Mouse (Mus musculus): ENCODE data around the gene Ttll5. TPM values are rescaled to one million over a fixed set of nuclear protein-coding genes. Genes with fewer than 3 reads are reported as not detected.

The Ttll5 gene
- polyA plus RNA-seq, 1 experiment from 2014 or later, result 17.2 TPM

- DNase-seq (ENCODE audit: low spot score), result no peak
- 87% methylated on average over 13 of the region's 13 CpGs for WGBS
Measured at GRCm38 (mm10) chr12:85986540-85987443, 162.3 kb downstream of the Ttll5 start.

GRCm38 (mm10) chr12:85987444-85987889 is 163.0 kb downstream of the Ttll5 start:
- Histone ChIP-seq H3K36me3 (no peaks in the 10 kb centered on the region), H3K27me3 (ENCODE audit: low read depth, poor library complexity, severe bottlenecking) (no peaks in the 10 kb centered on the region), H3K4me1 (peaks cover 6% of the 10 kb centered on the region; the same call in 1 of the 2 replicates), H3K9me3 (replicated peaks) (no peaks in the 10 kb centered on the region), H3K4me3 (no peak overlapping the region), H3K27ac (replicated peaks) (no peak overlapping the region)
- DNase-seq (ENCODE audit: low spot score), result no peak
- 87% methylated on average over 5 of the region's 5 CpGs for WGBS

More at GRCm38 (mm10) chr12:85986540-85987443, 162.3 kb downstream of the Ttll5 start:
- no peaks in the 10 kb centered on the region for H3K9me3 ChIP-seq (replicated peaks)
- no peak overlapping the region for H3K4me3 ChIP-seq
- H3K27me3 ChIP-seq (ENCODE audit: low read depth, poor library complexity, severe bottlenecking), result no peaks in the 10 kb centered on the region
- H3K36me3 ChIP-seq, result no peaks in the 10 kb centered on the region
- no peak overlapping the region for H3K27ac ChIP-seq (replicated peaks)
- peaks cover 3% of the 10 kb centered on the region; the same call in 1 of the 2 replicates for H3K4me1 ChIP-seq

GRCm38 (mm10) chr12:85988121-85988520 is 163.7 kb downstream of the Ttll5 start:
- no peak for DNase-seq (ENCODE audit: low spot score)
- whole genome bisulfite sequencing, result 97% methylated on average over 4 of the region's 4 CpGs
- no peaks in the 10 kb centered on the region for H3K27me3 ChIP-seq (ENCODE audit: low read depth, poor library complexity, severe bottlenecking)
- peaks cover 6% of the 10 kb centered on the region; the same call in 1 of the 2 replicates for H3K4me1 ChIP-seq
- no peak overlapping the region for H3K27ac ChIP-seq (replicated peaks)
- no peaks in the 10 kb centered on the region for H3K9me3 ChIP-seq (replicated peaks)
- H3K4me3 ChIP-seq, result no peak overlapping the region
- no peaks in the 10 kb centered on the region for H3K36me3 ChIP-seq

- H3K4me3 ChIP-seq, result no peak overlapping the region
- 91% methylated on average over 4 of the region's 4 CpGs for WGBS
- DNase-seq (ENCODE audit: low spot score), result no peak
- no peak overlapping the region for H3K27ac ChIP-seq (replicated peaks)
- H3K36me3 ChIP-seq, result no peaks in the 10 kb centered on the region
- H3K27me3 ChIP-seq (ENCODE audit: low read depth, poor library complexity, severe bottlenecking), result no peaks in the 10 kb centered on the region
- peaks cover 6% of the 10 kb centered on the region; the same call in 1 of the 2 replicates for H3K4me1 ChIP-seq
- no peaks in the 10 kb centered on the region for H3K9me3 ChIP-seq (replicated peaks)
Measured at GRCm38 (mm10) chr12:85988818-85989377, 164.4 kb downstream of the Ttll5 start.

GRCm38 (mm10) chr12:85992013-85992837 is 167.8 kb downstream of the Ttll5 start:
- Histone ChIP-seq H3K27ac (replicated peaks) (no peak overlapping the region), H3K27me3 (ENCODE audit: low read depth, poor library complexity, severe bottlenecking) (no peaks in the 10 kb centered on the region), H3K4me3 (no peak overlapping the region), H3K4me1 (peaks cover 6% of the 10 kb centered on the region; the same call in 1 of the 2 replicates), H3K9me3 (replicated peaks) (no peaks in the 10 kb centered on the region), H3K36me3 (peaks cover 14% of the 10 kb centered on the region; the same call in 1 of the 2 replicates)
- WGBS, result 81% methylated on average over 7 of the region's 7 CpGs
- DNase-seq (ENCODE audit: low spot score), result no peak

GRCm38 (mm10) chr12:85992838-85993234 is 168.4 kb downstream of the Ttll5 start:
- no peak overlapping the region for H3K27ac ChIP-seq (replicated peaks)
- no peaks in the 10 kb centered on the region for H3K9me3 ChIP-seq (replicated peaks)
- H3K36me3 ChIP-seq, result peaks cover 15% of the 10 kb centered on the region; the same call in 1 of the 2 replicates
- no peaks in the 10 kb centered on the region for H3K27me3 ChIP-seq (ENCODE audit: low read depth, poor library complexity, severe bottlenecking)
- no peak overlapping the region for H3K4me3 ChIP-seq
- DNase-seq (ENCODE audit: low spot score), result no peak
- WGBS, result 86% methylated on average over 2 of the region's 2 CpGs
- peaks cover 6% of the 10 kb centered on the region; the same call in 1 of the 2 replicates for H3K4me1 ChIP-seq

- no peaks in the 10 kb centered on the region for H3K27me3 ChIP-seq (ENCODE audit: low read depth, poor library complexity, severe bottlenecking)
- no peaks in the 10 kb centered on the region for H3K9me3 ChIP-seq (replicated peaks)
- DNase-seq (ENCODE audit: low spot score), result no peak
- 90% methylated on average over 5 of the region's 5 CpGs for WGBS
- H3K4me1 ChIP-seq, result peaks cover 6% of the 10 kb centered on the region; the same call in 1 of the 2 replicates
- H3K27ac ChIP-seq (replicated peaks), result no peak overlapping the region
- no peak overlapping the region for H3K4me3 ChIP-seq
- peaks cover 15% of the 10 kb centered on the region; the same call in 1 of the 2 replicates for H3K36me3 ChIP-seq
Measured at GRCm38 (mm10) chr12:85993790-85994360, 169.4 kb downstream of the Ttll5 start.

GRCm38 (mm10) chr12:86000641-86001073 is 176.2 kb downstream of the Ttll5 start:
- WGBS, result 71% methylated on average over 9 of the region's 9 CpGs
- no peaks in the 10 kb centered on the region for H3K9me3 ChIP-seq (replicated peaks)
- peaks cover 8% of the 10 kb centered on the region; the same call in 1 of the 2 replicates for H3K4me1 ChIP-seq
- H3K27ac ChIP-seq (replicated peaks), result peak overlapping the region; percentile 59
- H3K36me3 ChIP-seq, result peaks cover 15% of the 10 kb centered on the region; the same call in 1 of the 2 replicates
- no peak overlapping the region for H3K4me3 ChIP-seq
- H3K27me3 ChIP-seq (ENCODE audit: low read depth, poor library complexity, severe bottlenecking), result no peaks in the 10 kb centered on the region
- DNase-seq (ENCODE audit: low spot score), result peak; percentile 13

GRCm38 (mm10) chr12:86001120-86001655 is 176.7 kb downstream of the Ttll5 start:
- WGBS, result 86% methylated on average over 7 of the region's 7 CpGs
- H3K36me3 ChIP-seq, result peaks cover 11% of the 10 kb centered on the region; the same call in 1 of the 2 replicates
- no peaks in the 10 kb centered on the region for H3K27me3 ChIP-seq (ENCODE audit: low read depth, poor library complexity, severe bottlenecking)
- no peaks in the 10 kb centered on the region for H3K9me3 ChIP-seq (replicated peaks)
- peaks cover 8% of the 10 kb centered on the region; the same call in 1 of the 2 replicates for H3K4me1 ChIP-seq
- H3K4me3 ChIP-seq, result no peak overlapping the region
- 0 out of 2 replicates have a peak overlapping the region, but pooled peaks have one; percentile 59 for H3K27ac ChIP-seq (replicated peaks)
- DNase-seq (ENCODE audit: low spot score), result no peak

GRCm38 (mm10) chr12:86004627-86005026 is 180.2 kb downstream of the Ttll5 start:
- H3K4me3 ChIP-seq, result no peak overlapping the region
- no peaks in the 10 kb centered on the region for H3K27me3 ChIP-seq (ENCODE audit: low read depth, poor library complexity, severe bottlenecking)
- H3K4me1 ChIP-seq, result peaks cover 13% of the 10 kb centered on the region
- no peaks in the 10 kb centered on the region for H3K36me3 ChIP-seq
- no peak for DNase-seq (ENCODE audit: low spot score)
- H3K27ac ChIP-seq (replicated peaks), result no peak overlapping the region
- no peaks in the 10 kb centered on the region for H3K9me3 ChIP-seq (replicated peaks)
- WGBS, result 95% methylated on average over 3 of the region's 3 CpGs

GRCm38 (mm10) chr12:86007377-86007776 is 182.9 kb downstream of the Ttll5 start:
- peaks cover 6% of the 10 kb centered on the region for H3K4me1 ChIP-seq
- WGBS, result 78% methylated on average over 3 of the region's 3 CpGs
- no peak overlapping the region for H3K27ac ChIP-seq (replicated peaks)
- no peak overlapping the region for H3K4me3 ChIP-seq
- no peak for DNase-seq (ENCODE audit: low spot score)
- no peaks in the 10 kb centered on the region for H3K36me3 ChIP-seq
- no peaks in the 10 kb centered on the region for H3K27me3 ChIP-seq (ENCODE audit: low read depth, poor library complexity, severe bottlenecking)
- H3K9me3 ChIP-seq (replicated peaks), result no peaks in the 10 kb centered on the region
